Mouse (Mus musculus) frontal cortex, adult 2 months (tissue): ENCODE data around the gene Ggta1. TPM values are rescaled to one million over a fixed set of nuclear protein-coding genes. Genes with fewer than 3 reads are reported as not detected.
"Not testable (repeated sequence)": the region's sequence is repeated elsewhere in the genome, so short reads cannot be mapped to it uniquely, and the experiment has no call there.

Source experiments
- DNase-seq, 2 experiments: peaks; one replicate each; pipeline ENCODE4 v3.0.0; 2022; ENCODE audit warnings: low spot score in 1 of 2; ENCODE audit errors: extremely low spot score in 1 of 2
- polyA plus RNA-seq: library from polyadenylated mRNA; depleted of rRNA; stranded (reverse); fragments of >200 nt; gene quantifications from 2 replicates; pipeline ENCODE4 v1.2.3, GENCODE M21; 2012

The Ggta1 gene
- polyA plus RNA-seq, 1 experiment = 3.8 TPM

- no peak for DNase-seq
Measured at GRCm38 (mm10) chr2:35461971-35462787, 852 bp downstream of the Ggta1 start.

- no peak for DNase-seq
Measured at GRCm38 (mm10) chr2:35461131-35461947, 1.7 kb downstream of the Ggta1 start.

- DNase-seq = no peak
Measured at GRCm38 (mm10) chr2:35460378-35460880, 2.6 kb downstream of the Ggta1 start.

GRCm38 (mm10) chr2:35459316-35459715 is 3.7 kb downstream of the Ggta1 start:
- no peak for DNase-seq

GRCm38 (mm10) chr2:35458421-35458820 is 4.6 kb downstream of the Ggta1 start:
- no peak for DNase-seq

GRCm38 (mm10) chr2:35453736-35454135 is 9.3 kb downstream of the Ggta1 start:
- no peak for DNase-seq

GRCm38 (mm10) chr2:35452695-35453094 is 10.3 kb downstream of the Ggta1 start:
- DNase-seq = not testable (repeated sequence)

GRCm38 (mm10) chr2:35451484-35452050 is 11.5 kb downstream of the Ggta1 start:
- DNase-seq = no peak

GRCm38 (mm10) chr2:35450856-35451255 is 12.2 kb downstream of the Ggta1 start:
- DNase-seq = no peak

- DNase-seq = no peak
Measured at GRCm38 (mm10) chr2:35449687-35450622, 13.1 kb downstream of the Ggta1 start.

- no peak for DNase-seq
Measured at GRCm38 (mm10) chr2:35448914-35449670, 13.9 kb downstream of the Ggta1 start.

- no peak for DNase-seq
Measured at GRCm38 (mm10) chr2:35448215-35448913, 14.7 kb downstream of the Ggta1 start.

GRCm38 (mm10) chr2:35447453-35447852 is 15.6 kb downstream of the Ggta1 start:
- DNase-seq = no peak

- DNase-seq = no peak
Measured at GRCm38 (mm10) chr2:35446798-35447197, 16.2 kb downstream of the Ggta1 start.

GRCm38 (mm10) chr2:35446300-35446699 is 16.7 kb downstream of the Ggta1 start:
- no peak for DNase-seq

GRCm38 (mm10) chr2:35445610-35446009 is 17.4 kb downstream of the Ggta1 start:
- no peak for DNase-seq

GRCm38 (mm10) chr2:35444764-35445262 is 18.2 kb downstream of the Ggta1 start:
- no peak for DNase-seq

- DNase-seq = no peak
Measured at GRCm38 (mm10) chr2:35443981-35444763, 18.9 kb downstream of the Ggta1 start.
